Mouse (Mus musculus): ENCODE measurements around the gene Yif1a. TPM values are rescaled to one million over a fixed set of nuclear protein-coding genes. Genes with fewer than 3 reads are reported as not detected.

Gene Yif1a
- polyA plus RNA-seq, 1 experiment from 2014 or later: 75.6 TPM

- Histone ChIP-seq H3K27ac (ENCODE audit: low read depth, low read length) (no peak overlapping the region), H3K36me3 (ENCODE audit: control insufficient read depth, insufficient read depth, low read length) (peaks cover 4% of the 10 kb centered on the region; the same call in 1 of the 2 replicates), H3K4me1 (replicated peaks; ENCODE audit: control insufficient read depth, insufficient read depth, low read length) (no peaks in the 10 kb centered on the region), H3K9ac (ENCODE audit: low read depth, low read length) (no peak overlapping the region), H3K27me3 (ENCODE audit: control insufficient read depth, insufficient read depth, low read length) (peaks cover 31% of the 10 kb centered on the region), H3K4me3 (ENCODE audit: low read depth, low read length) (no peak overlapping the region), H3K9me3 (ENCODE audit: control insufficient read depth, low read length) (no peaks in the 10 kb centered on the region), H3K4me2 (replicated peaks; ENCODE audit: low read depth, low read length) (no peak overlapping the region)
- no peak for ATAC-seq (ENCODE audit: low FRiP score)
- 73% methylated on average over 6 of the region's 6 CpGs for WGBS
- DNase-seq (ENCODE audit: low spot score): no peak
Observed at GRCm38 (mm10) chr19:5049325-5049724, 39.0 kb upstream of the Yif1a start.

- no peak within 1 kb of the TSS for H3K9ac ChIP-seq (ENCODE audit: low read depth, low read length)
- ATAC-seq (ENCODE audit: low FRiP score) (peak; percentile 24; the same call in 1 of the 2 replicates), DNase-seq (ENCODE audit: low spot score) (peak; percentile 57)
- H3K36me3 ChIP-seq (ENCODE audit: control insufficient read depth, insufficient read depth, low read length): peaks cover 4% of the 10 kb centered on the region; the same call in 1 of the 2 replicates
- peaks cover 31% of the 10 kb centered on the region for H3K27me3 ChIP-seq (ENCODE audit: control insufficient read depth, insufficient read depth, low read length)
- no peak within 1 kb of the TSS for H3K27ac ChIP-seq (ENCODE audit: low read depth, low read length)
- 0 out of 2 replicates have a peak within 1 kb of the TSS, but pooled peaks have one; percentile 8 for H3K4me2 ChIP-seq (replicated peaks; ENCODE audit: low read depth, low read length)
- WGBS: 19% methylated on average over 14 of the region's 14 CpGs
- H3K9me3 ChIP-seq (ENCODE audit: control insufficient read depth, low read length): no peaks in the 10 kb centered on the region
- H3K4me1 ChIP-seq (replicated peaks; ENCODE audit: control insufficient read depth, insufficient read depth, low read length): no peaks in the 10 kb centered on the region
- H3K4me3 ChIP-seq (ENCODE audit: low read depth, low read length): no peak within 1 kb of the TSS
Observed at GRCm38 (mm10) chr19:5050047-5050905, 38.1 kb upstream of the Yif1a start, which contains the start of gene Rin1. TSS of gene Rin1 (plus strand) at chr19:5050481.

DNA sequence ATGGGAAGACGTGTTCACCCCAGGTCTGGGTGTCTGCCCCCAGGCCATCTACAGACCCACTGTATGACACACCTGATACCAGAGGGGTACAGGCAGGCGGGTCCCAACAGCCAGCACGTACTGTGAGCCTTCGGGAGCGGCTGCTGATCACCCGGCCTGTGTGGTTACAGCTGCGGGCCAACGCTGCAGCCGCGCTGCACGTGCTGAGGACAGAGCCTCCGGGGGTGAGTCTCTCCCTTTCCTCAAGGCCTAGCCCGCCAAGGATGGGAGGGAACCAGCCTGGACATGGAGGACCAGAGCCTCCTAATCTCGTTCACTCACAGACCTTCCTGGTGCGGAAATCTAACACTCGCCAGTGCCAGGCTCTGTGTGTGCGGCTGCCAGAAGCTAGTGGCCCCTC, 37.3 kb upstream of the Yif1a start:
- Histone ChIP-seq H3K27me3 (ENCODE audit: control insufficient read depth, insufficient read depth, low read length) (peaks cover 31% of the 10 kb centered on the region), H3K9me3 (ENCODE audit: control insufficient read depth, low read length) (no peaks in the 10 kb centered on the region), H3K27ac (ENCODE audit: low read depth, low read length) (no peak overlapping the region), H3K4me3 (ENCODE audit: low read depth, low read length) (no peak overlapping the region), H3K36me3 (ENCODE audit: control insufficient read depth, insufficient read depth, low read length) (peaks cover 4% of the 10 kb centered on the region; the same call in 1 of the 2 replicates), H3K4me1 (replicated peaks; ENCODE audit: control insufficient read depth, insufficient read depth, low read length) (no peaks in the 10 kb centered on the region), H3K4me2 (replicated peaks; ENCODE audit: low read depth, low read length) (0 out of 2 replicates have a peak overlapping the region, but pooled peaks have one; percentile 8), H3K9ac (ENCODE audit: low read depth, low read length) (no peak overlapping the region)
- ATAC-seq (ENCODE audit: low FRiP score) (no peak), DNase-seq (ENCODE audit: low spot score) (peak; percentile 37)
- 9% methylated on average over 17 of the region's 17 CpGs for WGBS

GRCm38 (mm10) chr19:5051515-5051914, 36.8 kb upstream of the Yif1a start:
- H3K4me3 ChIP-seq (ENCODE audit: low read depth, low read length): no peak overlapping the region

GRCm38 (mm10) chr19:5052166-5052822, 36.0 kb upstream of the Yif1a start:
- Histone ChIP-seq H3K9ac (ENCODE audit: low read depth, low read length) (0 out of 2 replicates have a peak overlapping the region, but pooled peaks have one; percentile 4), H3K4me3 (ENCODE audit: low read depth, low read length) (no peak overlapping the region), H3K27me3 (ENCODE audit: control insufficient read depth, insufficient read depth, low read length) (peaks cover 31% of the 10 kb centered on the region), H3K4me2 (replicated peaks; ENCODE audit: low read depth, low read length) (no peak overlapping the region), H3K4me1 (replicated peaks; ENCODE audit: control insufficient read depth, insufficient read depth, low read length) (no peaks in the 10 kb centered on the region), H3K27ac (ENCODE audit: low read depth, low read length) (no peak overlapping the region), H3K36me3 (ENCODE audit: control insufficient read depth, insufficient read depth, low read length) (no peaks in the 10 kb centered on the region), H3K9me3 (ENCODE audit: control insufficient read depth, low read length) (no peaks in the 10 kb centered on the region)
- DNase-seq (ENCODE audit: low spot score) (no peak), ATAC-seq (ENCODE audit: low FRiP score) (no peak)
- WGBS: 24% methylated on average over 25 of the region's 25 CpGs

More at GRCm38 (mm10) chr19:5051515-5051914, 36.8 kb upstream of the Yif1a start:
- Histone ChIP-seq H3K27me3 (ENCODE audit: control insufficient read depth, insufficient read depth, low read length) (peaks cover 31% of the 10 kb centered on the region), H3K9me3 (ENCODE audit: control insufficient read depth, low read length) (no peaks in the 10 kb centered on the region), H3K4me1 (replicated peaks; ENCODE audit: control insufficient read depth, insufficient read depth, low read length) (no peaks in the 10 kb centered on the region), H3K27ac (ENCODE audit: low read depth, low read length) (no peak overlapping the region), H3K9ac (ENCODE audit: low read depth, low read length) (no peak overlapping the region), H3K4me2 (replicated peaks; ENCODE audit: low read depth, low read length) (no peak overlapping the region), H3K36me3 (ENCODE audit: control insufficient read depth, insufficient read depth, low read length) (peaks cover 1% of the 10 kb centered on the region; the same call in 1 of the 2 replicates)
- DNase-seq (ENCODE audit: low spot score): no peak
- no peak for ATAC-seq (ENCODE audit: low FRiP score)
- 44% methylated on average over 3 of the region's 3 CpGs for WGBS

GRCm38 (mm10) chr19:5052853-5053252, 35.5 kb upstream of the Yif1a start:
- Histone ChIP-seq H3K27me3 (ENCODE audit: control insufficient read depth, insufficient read depth, low read length) (peaks cover 31% of the 10 kb centered on the region), H3K4me3 (ENCODE audit: low read depth, low read length) (no peak overlapping the region)
- no peak for ATAC-seq (ENCODE audit: low FRiP score)

GRCm38 (mm10) chr19:5053909-5054308, 34.4 kb upstream of the Yif1a start:
- ATAC-seq (ENCODE audit: low FRiP score) (no peak), DNase-seq (ENCODE audit: low spot score) (peak; percentile 82)
- Histone ChIP-seq H3K4me2 (replicated peaks; ENCODE audit: low read depth, low read length) (no peak overlapping the region), H3K27me3 (ENCODE audit: control insufficient read depth, insufficient read depth, low read length) (peaks cover 31% of the 10 kb centered on the region), H3K4me3 (ENCODE audit: low read depth, low read length) (no peak overlapping the region), H3K4me1 (replicated peaks; ENCODE audit: control insufficient read depth, insufficient read depth, low read length) (peaks cover 3% of the 10 kb centered on the region), H3K36me3 (ENCODE audit: control insufficient read depth, insufficient read depth, low read length) (no peaks in the 10 kb centered on the region), H3K27ac (ENCODE audit: low read depth, low read length) (no peak overlapping the region), H3K9ac (ENCODE audit: low read depth, low read length) (no peak overlapping the region), H3K9me3 (ENCODE audit: control insufficient read depth, low read length) (no peaks in the 10 kb centered on the region)
- WGBS: 16% methylated on average over 9 of the region's 9 CpGs

More at GRCm38 (mm10) chr19:5052853-5053252, 35.5 kb upstream of the Yif1a start:
- H3K9ac ChIP-seq (ENCODE audit: low read depth, low read length): 0 out of 2 replicates have a peak overlapping the region, but pooled peaks have one; percentile 15
- 59% methylated on average over 17 of the region's 17 CpGs for WGBS
- no peaks in the 10 kb centered on the region for H3K36me3 ChIP-seq (ENCODE audit: control insufficient read depth, insufficient read depth, low read length)
- no peak overlapping the region for H3K27ac ChIP-seq (ENCODE audit: low read depth, low read length)
- DNase-seq (ENCODE audit: low spot score): no peak
- no peaks in the 10 kb centered on the region for H3K4me1 ChIP-seq (replicated peaks; ENCODE audit: control insufficient read depth, insufficient read depth, low read length)
- no peaks in the 10 kb centered on the region for H3K9me3 ChIP-seq (ENCODE audit: control insufficient read depth, low read length)
- H3K4me2 ChIP-seq (replicated peaks; ENCODE audit: low read depth, low read length): no peak overlapping the region

GRCm38 (mm10) chr19:5056251-5056650, 32.1 kb upstream of the Yif1a start:
- ATAC-seq (ENCODE audit: low FRiP score): peak; percentile 59; the same call in 1 of the 2 replicates
- no peaks in the 10 kb centered on the region for H3K9me3 ChIP-seq (ENCODE audit: control insufficient read depth, low read length)
- no peak overlapping the region for H3K4me2 ChIP-seq (replicated peaks; ENCODE audit: low read depth, low read length)
- WGBS: 7% methylated on average over 6 of the region's 6 CpGs
- peaks cover 24% of the 10 kb centered on the region for H3K27me3 ChIP-seq (ENCODE audit: control insufficient read depth, insufficient read depth, low read length)
- no peak overlapping the region for H3K9ac ChIP-seq (ENCODE audit: low read depth, low read length)
- peaks cover 7% of the 10 kb centered on the region for H3K4me1 ChIP-seq (replicated peaks; ENCODE audit: control insufficient read depth, insufficient read depth, low read length)
- H3K27ac ChIP-seq (ENCODE audit: low read depth, low read length): no peak overlapping the region
- no peaks in the 10 kb centered on the region for H3K36me3 ChIP-seq (ENCODE audit: control insufficient read depth, insufficient read depth, low read length)
- DNase-seq (ENCODE audit: low spot score): peak; percentile 85
- no peak overlapping the region for H3K4me3 ChIP-seq (ENCODE audit: low read depth, low read length)
